Mouse (Mus musculus): ENCODE measurements around the gene Fbxl17. TPM values are rescaled to one million over a fixed set of nuclear protein-coding genes. Genes with fewer than 3 reads are reported as not detected.

Gene Fbxl17
- total and polyA plus RNA-seq, 2 experiments from 2014 or later = 11.4 to 26.3 TPM

GRCm38 (mm10) chr17:63043046-63043675 is 456.7 kb downstream of the Fbxl17 start:
- Histone ChIP-seq H3K4me3 (ENCODE audit: low read depth, low read length) (no peak overlapping the region), H3K4me2 (ENCODE audit: low read depth, low read length) (no peak overlapping the region), H3K4me1 (ENCODE audit: control insufficient read depth, insufficient read depth) (no peaks in the 10 kb centered on the region), H3K36me3 (replicated peaks; ENCODE audit: control insufficient read depth, insufficient read depth, low read length) (0 out of 2 replicates have a peak, but pooled peaks cover 2% of the 10 kb centered on the region), H3K9me3 (replicated peaks; ENCODE audit: control insufficient read depth, low read length) (peaks cover 8% of the 10 kb centered on the region; the same call in 1 of the 2 replicates), H3K27me3 (ENCODE audit: control insufficient read depth, insufficient read depth, low read length) (no peaks in the 10 kb centered on the region), H3K9ac (replicated peaks; ENCODE audit: low read depth, low read length) (no peak overlapping the region), H3K27ac (ENCODE audit: low read depth) (no peak overlapping the region)
- no peak for ATAC-seq (ENCODE audit: insufficient read depth, low read depth)
- 57% methylated on average over 9 of the region's 9 CpGs for WGBS
- no peak for DNase-seq (ENCODE audit: low spot score)
- TF ChIP-seq EP300 (IDR thresholded peaks at IDR 0.05; ENCODE audit: low read depth) (no peak), CTCF (IDR thresholded peaks at IDR 0.05; ENCODE audit: low read depth) (no peak)

GRCm38 (mm10) chr17:63037562-63037961 is 462.3 kb downstream of the Fbxl17 start:
- ATAC-seq (ENCODE audit: insufficient read depth, low read depth) (no peak), DNase-seq (ENCODE audit: low spot score) (no peak)
- no peak overlapping the region for H3K9ac ChIP-seq (replicated peaks; ENCODE audit: low read depth, low read length)
- H3K4me1 ChIP-seq (ENCODE audit: control insufficient read depth, insufficient read depth) = no peaks in the 10 kb centered on the region
- no peak for TF ChIP-seq EP300 (IDR thresholded peaks at IDR 0.05; ENCODE audit: low read depth)
- H3K4me3 ChIP-seq (ENCODE audit: low read depth, low read length) = no peak overlapping the region
- H3K36me3 ChIP-seq (replicated peaks; ENCODE audit: control insufficient read depth, insufficient read depth, low read length) = 0 out of 2 replicates have a peak, but pooled peaks cover 2% of the 10 kb centered on the region
- 85% methylated on average over 3 of the region's 3 CpGs for WGBS
- no peak overlapping the region for H3K4me2 ChIP-seq (ENCODE audit: low read depth, low read length)
- peaks cover 8% of the 10 kb centered on the region; the same call in 1 of the 2 replicates for H3K9me3 ChIP-seq (replicated peaks; ENCODE audit: control insufficient read depth, low read length)
- no peak overlapping the region for H3K27ac ChIP-seq (ENCODE audit: low read depth)
- H3K27me3 ChIP-seq (ENCODE audit: control insufficient read depth, insufficient read depth, low read length) = no peaks in the 10 kb centered on the region

DNA sequence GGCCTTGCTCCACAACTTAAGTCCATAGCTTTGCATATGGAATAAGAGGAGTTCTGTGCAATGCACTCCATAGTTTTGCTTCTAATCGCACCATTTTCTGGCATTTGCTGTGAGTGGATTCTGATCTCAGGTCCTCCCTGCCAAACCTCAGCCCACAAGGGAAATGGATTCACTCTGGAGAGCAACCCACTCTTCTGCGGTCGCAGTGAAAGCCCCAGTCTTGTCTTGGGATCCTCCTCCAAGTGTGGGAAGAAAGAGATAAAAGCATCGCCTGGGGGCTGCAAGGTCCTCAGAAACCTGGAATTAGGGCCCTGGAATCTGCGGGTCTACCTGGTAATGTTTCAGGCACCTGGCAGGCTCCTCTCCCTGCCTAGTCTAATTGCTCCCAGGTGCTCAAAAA is 466.7 kb downstream of the Fbxl17 start:
- Histone ChIP-seq H3K36me3 (replicated peaks; ENCODE audit: control insufficient read depth, insufficient read depth, low read length) (no peaks in the 10 kb centered on the region), H3K4me1 (ENCODE audit: control insufficient read depth, insufficient read depth) (no peaks in the 10 kb centered on the region), H3K4me3 (ENCODE audit: low read depth, low read length) (no peak overlapping the region), H3K9ac (replicated peaks; ENCODE audit: low read depth, low read length) (no peak overlapping the region), H3K27ac (ENCODE audit: low read depth) (no peak overlapping the region), H3K4me2 (ENCODE audit: low read depth, low read length) (no peak overlapping the region), H3K9me3 (replicated peaks; ENCODE audit: control insufficient read depth, low read length) (no peaks in the 10 kb centered on the region), H3K27me3 (ENCODE audit: control insufficient read depth, insufficient read depth, low read length) (no peaks in the 10 kb centered on the region)
- ATAC-seq (ENCODE audit: insufficient read depth, low read depth) (no peak), DNase-seq (ENCODE audit: low spot score) (no peak)
- 80% methylated on average over 5 of the region's 5 CpGs for WGBS
- no peak for TF ChIP-seq CTCF (IDR thresholded peaks at IDR 0.05; ENCODE audit: low read depth)
- TF ChIP-seq EP300 (IDR thresholded peaks at IDR 0.05; ENCODE audit: low read depth) = no peak

GRCm38 (mm10) chr17:63029105-63029504 is 470.7 kb downstream of the Fbxl17 start:
- TF ChIP-seq EP300 (IDR thresholded peaks at IDR 0.05; ENCODE audit: low read depth) (no peak), CTCF (IDR thresholded peaks at IDR 0.05; ENCODE audit: low read depth) (no peak)
- Histone ChIP-seq H3K4me2 (ENCODE audit: low read depth, low read length) (no peak overlapping the region), H3K9me3 (replicated peaks; ENCODE audit: control insufficient read depth, low read length) (no peaks in the 10 kb centered on the region), H3K4me1 (ENCODE audit: control insufficient read depth, insufficient read depth) (no peaks in the 10 kb centered on the region), H3K27ac (ENCODE audit: low read depth) (no peak overlapping the region), H3K36me3 (replicated peaks; ENCODE audit: control insufficient read depth, insufficient read depth, low read length) (no peaks in the 10 kb centered on the region), H3K4me3 (ENCODE audit: low read depth, low read length) (no peak overlapping the region), H3K9ac (replicated peaks; ENCODE audit: low read depth, low read length) (no peak overlapping the region), H3K27me3 (ENCODE audit: control insufficient read depth, insufficient read depth, low read length) (no peaks in the 10 kb centered on the region)
- 31% methylated on average over 4 of the region's 4 CpGs for WGBS
- ATAC-seq (ENCODE audit: insufficient read depth, low read depth) (no peak), DNase-seq (ENCODE audit: low spot score) (no peak)

DNA sequence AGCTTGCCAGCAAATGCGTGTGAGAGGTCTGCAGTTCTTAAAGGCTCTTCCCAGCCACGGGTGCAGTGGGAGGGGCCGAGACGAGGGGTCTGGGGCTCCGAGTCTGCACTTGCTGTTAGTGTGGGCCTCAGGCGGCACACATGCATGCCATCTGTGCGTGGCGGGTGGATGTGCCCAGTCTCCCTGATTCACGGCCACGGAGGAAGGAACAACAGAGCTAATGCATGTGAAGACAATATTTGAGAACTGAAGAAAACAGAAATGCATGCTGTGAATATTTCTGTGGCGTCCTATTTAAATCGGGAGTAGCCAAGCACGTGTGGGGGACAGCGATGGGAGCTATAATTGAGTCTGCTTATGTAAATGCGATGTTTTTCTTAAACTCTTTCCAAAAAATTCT is 474.6 kb downstream of the Fbxl17 start:
- H3K9ac ChIP-seq (replicated peaks; ENCODE audit: low read depth, low read length) = no peak overlapping the region
- no peak for TF ChIP-seq EP300 (IDR thresholded peaks at IDR 0.05; ENCODE audit: low read depth)
- TF ChIP-seq CTCF (IDR thresholded peaks at IDR 0.05; ENCODE audit: low read depth) = no peak
- DNase-seq (ENCODE audit: low spot score) (no peak), ATAC-seq (ENCODE audit: insufficient read depth, low read depth) (no peak)
- H3K27me3 ChIP-seq (ENCODE audit: control insufficient read depth, insufficient read depth, low read length) = no peaks in the 10 kb centered on the region
- H3K4me2 ChIP-seq (ENCODE audit: low read depth, low read length) = no peak overlapping the region
- H3K36me3 ChIP-seq (replicated peaks; ENCODE audit: control insufficient read depth, insufficient read depth, low read length) = no peaks in the 10 kb centered on the region
- 59% methylated on average over 15 of the region's 15 CpGs for WGBS
- no peaks in the 10 kb centered on the region for H3K4me1 ChIP-seq (ENCODE audit: control insufficient read depth, insufficient read depth)
- no peaks in the 10 kb centered on the region for H3K9me3 ChIP-seq (replicated peaks; ENCODE audit: control insufficient read depth, low read length)
- H3K4me3 ChIP-seq (ENCODE audit: low read depth, low read length) = no peak overlapping the region
- H3K27ac ChIP-seq (ENCODE audit: low read depth) = no peak overlapping the region

DNA sequence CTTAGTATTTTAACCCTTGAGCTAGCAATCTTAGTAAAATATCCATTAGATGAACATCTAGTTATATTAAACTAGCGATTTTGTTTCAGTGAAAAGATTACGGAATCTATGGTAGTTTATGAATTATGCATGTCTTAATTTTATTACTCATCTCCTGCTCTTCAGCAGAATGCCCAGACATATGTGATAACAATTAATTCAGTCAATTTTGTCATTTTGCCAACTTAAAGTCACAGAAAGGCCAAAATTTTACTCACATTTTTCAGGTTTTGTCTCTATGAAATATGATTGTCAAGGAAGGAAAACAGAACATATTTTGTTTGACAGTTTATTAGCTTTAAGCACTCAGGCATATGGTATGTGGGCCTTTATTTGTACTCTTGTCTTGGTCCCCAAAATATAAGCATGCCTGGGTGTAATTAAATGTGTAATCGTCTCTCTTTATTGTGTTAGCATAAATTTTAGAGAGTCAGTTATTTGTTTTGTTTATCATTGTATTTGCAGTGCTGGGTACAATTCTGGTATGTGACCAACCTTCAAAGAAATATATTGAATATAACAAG is 482.1 kb downstream of the Fbxl17 start:
- ATAC-seq (ENCODE audit: insufficient read depth, low read depth) (no peak), DNase-seq (ENCODE audit: low spot score) (no peak)

More for the DNA sequence above, 482.1 kb downstream of the Fbxl17 start:
- Histone ChIP-seq H3K4me2 (ENCODE audit: low read depth, low read length) (no peak overlapping the region), H3K9me3 (replicated peaks; ENCODE audit: control insufficient read depth, low read length) (no peaks in the 10 kb centered on the region), H3K4me3 (ENCODE audit: low read depth, low read length) (no peak overlapping the region), H3K27ac (ENCODE audit: low read depth) (no peak overlapping the region), H3K27me3 (ENCODE audit: control insufficient read depth, insufficient read depth, low read length) (no peaks in the 10 kb centered on the region), H3K36me3 (replicated peaks; ENCODE audit: control insufficient read depth, insufficient read depth, low read length) (no peaks in the 10 kb centered on the region), H3K4me1 (ENCODE audit: control insufficient read depth, insufficient read depth) (no peaks in the 10 kb centered on the region), H3K9ac (replicated peaks; ENCODE audit: low read depth, low read length) (no peak overlapping the region)
- WGBS = 89% methylated on average over 3 of the region's 3 CpGs
- TF ChIP-seq CTCF (IDR thresholded peaks at IDR 0.05; ENCODE audit: low read depth) (no peak), EP300 (IDR thresholded peaks at IDR 0.05; ENCODE audit: low read depth) (no peak)
